Mouse (Mus musculus) midbrain, embryonic 10.5 days (tissue): ENCODE results near the gene 5730455P16Rik. TPM values are rescaled to one million over a fixed set of nuclear protein-coding genes. Genes with fewer than 3 reads are reported as not detected.

Experiments used
- DNase-seq: peaks from one replicate; pipeline ENCODE4 v3.0.0-alpha.2; 2017; ENCODE audit warnings: low spot score
- H3K27ac ChIP-seq: fragments of 300-500 bp; sonication (generic); replicated peaks from 2 replicates; pipeline ENCODE4 v1.5.1; 2016; ENCODE audit warnings: mild to moderate bottlenecking
- H3K27me3 ChIP-seq: fragments of 300-500 bp; sonication (generic); 2 replicates; pipeline ENCODE4 v1.6.1; 2016; ENCODE audit warnings: low read depth, mild to moderate bottlenecking; ENCODE audit not compliant: poor library complexity, severe bottlenecking
- H3K36me3 ChIP-seq: fragments of 300-500 bp; sonication (generic); 2 replicates; pipeline ENCODE4 v1.6.1; 2016; ENCODE audit warnings: mild to moderate bottlenecking, moderate library complexity
- H3K4me1 ChIP-seq: fragments of 300-500 bp; sonication (generic); 2 replicates; pipeline ENCODE4 v1.6.1; 2016
- H3K4me3 ChIP-seq: fragments of 300-500 bp; sonication (generic); 2 replicates; pipeline ENCODE4 v1.5.1; 2016; ENCODE audit warnings: mild to moderate bottlenecking, moderate library complexity
- H3K9me3 ChIP-seq: fragments of 300-500 bp; sonication (generic); replicated peaks from 2 replicates; pipeline ENCODE4 v1.6.1; 2016; ENCODE audit warnings: mild to moderate bottlenecking
- WGBS: fragments of 180-500 bp; shearing (Covaris S2); methylation state at CpG from one replicate; pipeline ENCODE4 v1.1.7; 2016; 5-methylcytosine and 5-hydroxymethylcytosine counted together
- polyA plus RNA-seq: library from polyadenylated mRNA; unstranded; fragments of >200 nt; fragmentation: Nextera tagmentation; extraction: Ambion mirVana; gene quantifications from 2 replicates; pipeline ENCODE4 v1.2.1, GENCODE M21; 2016

Gene 5730455P16Rik
- polyA plus RNA-seq, 1 experiment from 2014 or later, result 24.6 TPM

DNA sequence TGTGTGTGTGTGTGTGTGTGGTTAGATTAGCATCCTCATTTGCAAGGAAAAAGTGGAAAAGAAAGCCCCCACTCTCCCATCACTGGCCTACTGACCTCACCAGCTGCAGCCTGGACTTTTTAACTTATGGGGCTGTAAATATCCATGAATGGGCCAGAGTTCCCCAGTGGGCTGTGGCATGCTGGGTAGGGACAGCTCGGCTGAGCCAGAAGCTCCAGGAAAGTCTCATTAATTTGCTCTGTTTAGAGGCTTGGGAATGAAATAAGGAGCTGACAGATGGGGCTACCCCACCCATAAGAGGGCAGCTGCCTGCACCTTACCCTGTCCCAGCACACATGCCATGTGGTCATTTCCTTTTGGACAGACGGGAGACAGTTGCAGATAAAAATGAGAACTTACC lies 65.8 kb downstream of the 5730455P16Rik start:
- Histone ChIP-seq H3K4me1 (peaks cover 82% of the 10 kb centered on the region), H3K9me3 (no peaks in the 10 kb centered on the region), H3K27me3 (0 out of 2 replicates have a peak, but pooled peaks cover 5% of the 10 kb centered on the region), H3K4me3 (no peak overlapping the region), H3K36me3 (0 out of 2 replicates have a peak, but pooled peaks cover 3% of the 10 kb centered on the region), H3K27ac (peak overlapping the region; percentile 86)
- DNase-seq, result no peak
- 52% methylated on average over 2 of the region's 2 CpGs for WGBS

DNA sequence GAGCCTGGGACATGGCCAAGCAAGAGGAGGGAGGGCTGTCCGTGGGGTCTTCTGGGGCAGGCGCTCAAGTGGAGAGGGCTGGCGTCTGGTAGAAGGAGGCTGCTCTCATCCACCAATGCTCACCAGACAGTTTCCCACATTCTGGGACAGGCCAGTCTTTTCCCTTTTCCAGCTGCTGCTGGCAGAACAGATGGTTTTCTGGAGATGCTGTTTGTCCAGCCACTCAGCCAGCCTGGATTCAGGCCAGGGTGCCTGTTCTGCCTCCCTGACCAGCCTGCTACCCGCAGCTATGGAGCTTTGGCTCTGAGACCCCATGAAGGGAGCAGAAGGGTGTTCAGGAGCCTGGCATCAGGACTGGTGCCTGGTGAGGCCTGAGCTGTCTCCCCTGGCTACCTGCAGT lies 66.6 kb downstream of the 5730455P16Rik start:
- Histone ChIP-seq H3K4me3 (no peak overlapping the region), H3K9me3 (no peaks in the 10 kb centered on the region), H3K27ac (peak overlapping the region; percentile 86), H3K27me3 (0 out of 2 replicates have a peak, but pooled peaks cover 5% of the 10 kb centered on the region), H3K4me1 (peaks cover 80% of the 10 kb centered on the region), H3K36me3 (0 out of 2 replicates have a peak, but pooled peaks cover 3% of the 10 kb centered on the region)
- 76% methylated on average over 4 of the region's 4 CpGs for WGBS
- DNase-seq, result no peak

Other genes with a start within 250 kb of the 5730455P16Rik start
- 39.8 and 40.7 TPM in 2 replicates for gene Tefm, start 235.9 kb downstream of the 5730455P16Rik start, polyA plus RNA-seq
- gene Adap2, start 223.9 kb downstream of the 5730455P16Rik start, polyA plus RNA-seq, result 0.77 and 1.9 TPM in 2 replicates
- 3.8 and 5.0 TPM in 2 replicates for gene Rnf135, start 194.2 kb downstream of the 5730455P16Rik start, polyA plus RNA-seq
- 56.2 and 56.9 TPM in 2 replicates for gene Rhot1, start 169.0 kb downstream of the 5730455P16Rik start, polyA plus RNA-seq
- gene Rhbdl3, start 77.1 kb downstream of the 5730455P16Rik start, polyA plus RNA-seq, result 12.6 and 14.7 TPM in 2 replicates
- 304 and 308 TPM in 2 replicates for gene Zfp207, start 5.2 kb upstream of the 5730455P16Rik start, polyA plus RNA-seq
- 400 and 418 TPM in 2 replicates for gene Psmd11, start 50.6 kb upstream of the 5730455P16Rik start, polyA plus RNA-seq
- gene Cdk5r1, start 99.0 kb upstream of the 5730455P16Rik start, polyA plus RNA-seq, result 5.2 and 11.2 TPM in 2 replicates